Mouse (Mus musculus): ENCODE measurements at regions not wholly inside any gene's neighbourhood (a gene's known extent, or its start where the extent isn't known, plus 50 kb on each side); places are given as distances from the start of the nearest gene placed in this dataset.
A peak's percentile ranks its signal among the peaks of the same experiment; 100 is the strongest.
"Not testable (repeated sequence)": the region's sequence is repeated elsewhere in the genome, so short reads cannot be mapped to it uniquely, and the experiment has no call there.

DNA sequence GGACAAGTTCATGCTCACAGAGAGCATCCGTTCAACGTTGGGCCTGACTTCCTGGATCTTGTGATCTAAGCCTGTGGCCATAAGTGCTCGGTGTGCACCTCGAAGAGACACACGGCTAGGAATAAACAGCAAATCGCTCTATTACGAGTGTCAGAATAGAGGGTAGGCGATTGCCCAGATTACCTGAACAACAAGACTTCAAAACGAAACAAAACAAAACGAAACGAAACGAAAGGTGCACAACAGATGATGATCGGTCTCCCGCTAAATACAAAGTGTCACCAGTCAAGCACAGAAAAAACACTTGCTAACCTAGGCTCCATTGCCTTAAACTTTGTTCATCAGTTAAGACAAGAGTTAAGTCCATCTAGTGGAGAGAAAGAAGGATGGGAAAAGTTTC lies 67.4 kb downstream of the Pdia4 start:
- DNase-seq: not testable (repeated sequence)

DNA sequence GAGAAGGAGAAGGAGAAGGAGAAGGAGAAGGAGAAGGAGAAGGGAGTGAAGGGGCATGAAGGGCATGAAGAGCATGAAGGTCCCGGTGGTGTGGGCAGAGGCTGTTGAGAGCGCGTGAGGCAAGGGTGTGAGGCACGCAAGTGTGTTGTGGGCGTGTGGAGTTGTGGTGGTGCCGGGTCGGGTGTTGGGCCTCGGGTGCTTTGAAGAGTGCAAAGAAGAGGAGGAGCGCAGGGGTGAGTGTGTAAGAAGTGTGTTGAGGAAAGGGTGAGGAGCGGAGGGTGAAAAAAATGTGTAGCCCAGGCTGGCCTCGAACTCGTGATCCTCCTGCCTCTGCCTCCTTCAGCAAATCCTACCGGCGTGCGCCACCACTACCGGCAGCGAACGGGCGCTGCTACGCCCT lies 69.4 kb downstream of the Pdia4 start:
- DNase-seq: not testable (repeated sequence)

DNA sequence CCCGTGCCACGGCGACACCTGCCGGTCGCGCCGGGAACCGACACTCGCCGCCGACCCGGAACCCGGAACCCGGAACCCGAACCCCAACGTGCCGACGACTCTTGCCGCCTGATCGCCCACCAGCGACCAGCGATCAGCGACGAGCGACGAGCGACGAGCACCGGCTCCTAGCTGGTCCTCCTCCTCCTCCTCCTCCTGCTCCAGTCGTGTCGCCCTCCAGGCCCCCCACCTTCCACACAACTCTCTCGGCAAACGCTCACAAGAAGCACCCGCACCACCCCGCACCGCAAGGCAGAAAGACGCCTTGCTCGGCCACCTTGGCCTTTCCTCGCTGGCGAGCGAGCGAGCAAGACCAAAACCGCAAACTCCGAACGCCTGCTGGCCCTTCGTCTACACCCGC lies 73.0 kb downstream of the Pdia4 start:
- DNase-seq: peak; percentile 27

DNA sequence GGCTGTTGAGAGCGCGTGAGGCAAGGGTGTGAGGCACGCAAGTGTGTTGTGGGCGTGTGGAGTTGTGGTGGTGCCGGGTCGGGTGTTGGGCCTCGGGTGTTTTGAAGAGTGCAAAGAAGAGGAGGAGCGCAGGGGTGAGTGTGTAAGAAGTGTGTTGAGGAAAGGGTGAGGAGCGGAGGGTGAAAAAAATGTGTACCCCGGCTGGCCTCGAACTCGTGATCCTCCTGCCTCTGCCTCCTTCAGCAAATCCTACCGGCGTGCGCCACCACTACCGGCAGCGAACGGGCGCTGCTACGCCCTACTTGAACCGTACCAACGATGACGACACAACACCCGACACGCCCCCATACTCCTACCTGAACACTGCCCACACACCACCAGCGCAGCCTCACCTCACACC lies 73.5 kb downstream of the Pdia4 start:
- DNase-seq: not testable (repeated sequence)

DNA sequence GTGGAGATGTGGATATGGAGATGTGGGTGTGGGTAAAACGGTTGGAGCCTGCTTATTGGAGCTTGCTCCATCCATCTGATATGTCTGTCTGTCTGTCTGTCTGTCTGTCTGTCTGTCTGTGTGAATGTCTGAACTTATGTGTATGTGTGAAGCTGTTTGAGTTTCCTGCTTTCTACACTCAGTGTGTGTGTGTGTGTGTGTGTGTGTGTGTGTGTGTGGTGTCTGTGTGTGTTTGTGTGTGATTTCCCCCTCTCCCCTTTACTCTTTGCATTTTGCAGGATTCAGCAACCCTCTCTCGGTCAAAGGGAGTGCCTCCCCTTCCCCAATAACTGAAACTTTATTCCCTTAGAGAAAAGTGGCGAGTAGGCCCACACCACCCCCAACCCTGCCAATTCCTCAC lies 75.3 kb downstream of the Pdia4 start:
- DNase-seq: not testable (repeated sequence)
